Mouse (Mus musculus): Measurements from ENCODE around the gene Tmem91. TPM values are rescaled to one million over a fixed set of nuclear protein-coding genes. Genes with fewer than 3 reads are reported as not detected.

Tmem91 gene
- polyA plus RNA-seq, 1 experiment = 1.3 TPM

- DNase-seq (ENCODE audit: low spot score) = peak; percentile 40
Observed at GRCm38 (mm10) chr7:25626509-25627430, 48.2 kb downstream of the Tmem91 start, which contains the start of gene B3gnt8. TSS of gene B3gnt8 (plus strand) at chr7:25626654.

GRCm38 (mm10) chr7:25625594-25626250 is 49.2 kb downstream of the Tmem91 start:
- no peak for DNase-seq (ENCODE audit: low spot score)

GRCm38 (mm10) chr7:25624851-25625250 is 50.1 kb downstream of the Tmem91 start:
- peak; percentile 18 for DNase-seq (ENCODE audit: low spot score)

- DNase-seq (ENCODE audit: low spot score) = peak; percentile 20
Observed at GRCm38 (mm10) chr7:25623857-25624370, 51.1 kb downstream of the Tmem91 start.

GRCm38 (mm10) chr7:25620751-25621150 is 54.2 kb downstream of the Tmem91 start:
- DNase-seq (ENCODE audit: low spot score) = peak; percentile 14

- DNase-seq (ENCODE audit: low spot score) = peak; percentile 18
Observed at GRCm38 (mm10) chr7:25620101-25620500, 54.9 kb downstream of the Tmem91 start.

- no peak for DNase-seq (ENCODE audit: low spot score)
Observed at GRCm38 (mm10) chr7:25619722-25619991, 55.3 kb downstream of the Tmem91 start.

Other genes with a start within 250 kb of the Tmem91 start
- gene Ceacam1, start 197.6 kb downstream of the Tmem91 start, polyA plus RNA-seq (2012; rRNA removed) = 7.9 and 8.5 TPM in 2 replicates
- 0.39 and 0.77 TPM in 2 replicates for gene Ceacam2, start 135.3 kb downstream of the Tmem91 start, polyA plus RNA-seq (2012; rRNA removed)
- not detected in 2 replicates for gene Erich4, start 59.3 kb downstream of the Tmem91 start, polyA plus RNA-seq (2012; rRNA removed)
- 38.9 and 44.1 TPM in 2 replicates for gene Dmac2, start 55.8 kb downstream of the Tmem91 start, polyA plus RNA-seq (2012; rRNA removed)
- 13.2 and 14.1 TPM in 2 replicates for gene B3gnt8, start 48.5 kb downstream of the Tmem91 start, polyA plus RNA-seq (2012; rRNA removed)
- 90.1 and 102 TPM in 2 replicates for gene Bckdha, start 16.2 kb downstream of the Tmem91 start, polyA plus RNA-seq (2012; rRNA removed)
- gene Exosc5, start 16.0 kb downstream of the Tmem91 start, polyA plus RNA-seq (2012; rRNA removed) = 50.4 and 64.6 TPM in 2 replicates
- 25.6 TPM in 2 replicates for gene B9d2, start 5.6 kb upstream of the Tmem91 start, polyA plus RNA-seq (2012; rRNA removed)
- gene Tgfb1, start 11.8 kb upstream of the Tmem91 start, polyA plus RNA-seq (2012; rRNA removed) = 16.2 and 27.6 TPM in 2 replicates
- gene Ccdc97, start 43.9 kb upstream of the Tmem91 start, polyA plus RNA-seq (2012; rRNA removed) = 42.4 and 49.7 TPM in 2 replicates
- gene Hnrnpul1, start 79.6 kb upstream of the Tmem91 start, polyA plus RNA-seq (2012; rRNA removed) = 18.9 and 44.9 TPM in 2 replicates
- gene Axl, start 113.5 kb upstream of the Tmem91 start, polyA plus RNA-seq (2012; rRNA removed) = 92.8 and 117 TPM in 2 replicates
- 28.4 and 30.1 TPM in 2 replicates for gene Cyp2s1, start 141.7 kb upstream of the Tmem91 start, polyA plus RNA-seq (2012; rRNA removed)
- 0.04 TPM in 1 of 2 replicates, not detected in the other for gene Cyp2b10, start 222.5 kb upstream of the Tmem91 start, polyA plus RNA-seq (2012; rRNA removed)

All from urinary bladder, adult 2 months (tissue).